In genomic region chr16:44559330-44559695, GRCm38 (mm10) we compare ENCODE assay signal across 10 mouse cellular contexts. TPM values are rescaled to one million over a fixed set of nuclear protein-coding genes. Genes with fewer than 3 reads are reported as not detected.
A peak's percentile ranks its signal among the peaks of the same experiment; 100 is the strongest.
DNase-seq lines count a peak whose midpoint lies in the region; ATAC-seq and TF ChIP-seq lines count a peak whose summit lies in the region.
"Had no signal": no experiment of that assay in that cellular context is flagged by ENCODE, and none has a peak within 500 bp of the region (broad histone marks: within the 10 kb centered on the region; RNA-seq: fewer than 3 reads in every experiment).

No protein-coding gene starts in this region.

- peak overlapping the region; percentile 92; the same call in 1 of the 2 replicates for H3K27ac ChIP-seq in layer of hippocampus, adult 2 months
- peak overlapping the region; percentile 99 for H3K27ac ChIP-seq in forebrain, embryonic 10.5 days
- H3K27ac ChIP-seq in hindbrain, embryonic 15.5 days (replicated peaks), result 0 out of 2 replicates have a peak overlapping the region, but pooled peaks have one; percentile 81

- peaks cover 7% of the 10 kb centered on the region for H3K79me2 ChIP-seq in myocyte (ENCODE audit: control insufficient read depth, insufficient read depth)

- ATAC-seq in hindbrain, embryonic 15.5 days (ENCODE audit: low FRiP score, low read depth), result no peak
- no peak for ATAC-seq in megakaryocyte progenitor cell, adult 5-6 weeks (replicated peaks; ENCODE audit: poor library complexity)

- no peaks in the 10 kb centered on the region for H3K9me3 ChIP-seq in forebrain, embryonic 10.5 days
- no peaks in the 10 kb centered on the region for H3K9me3 ChIP-seq in hindbrain, embryonic 15.5 days

- no peak for TF ChIP-seq CTCF in layer of hippocampus, adult 2 months (conservative IDR thresholded peaks at IDR 0.05)

- 0 out of 2 replicates have a peak overlapping the region, but pooled peaks have one; percentile 64 for H3K9ac ChIP-seq in hindbrain, embryonic 15.5 days

- 0 out of 2 replicates have a peak, but pooled peaks cover 2% of the 10 kb centered on the region for H3K36me3 ChIP-seq in forebrain, embryonic 10.5 days (replicated peaks)
- no peaks in the 10 kb centered on the region for H3K36me3 ChIP-seq in hindbrain, embryonic 15.5 days
- H3K36me3 ChIP-seq in myocyte (ENCODE audit: control insufficient read depth, insufficient read depth), result no peaks in the 10 kb centered on the region

- H3ac ChIP-seq in myocyte (ENCODE audit: control insufficient read depth, insufficient read length), result no peak overlapping the region

- peak overlapping the region; percentile 92 for H3K4me2 ChIP-seq in hindbrain, embryonic 15.5 days
- peak overlapping the region; percentile 79 for H3K4me2 ChIP-seq in myocyte (ENCODE audit: low read depth)

- TF ChIP-seq POLR2A in myocyte (IDR thresholded peaks at IDR 0.05; ENCODE audit: insufficient read length, low read depth), result no peak

- no peak for DNase-seq in layer of hippocampus, adult 2 months (ENCODE audit: low spot score in 2 of 2)
- no peak for DNase-seq in layer of hippocampus, postnatal 25 days (ENCODE audit: extremely low spot score in 1 of 2, low spot score in 1 of 2)
- no peak for DNase-seq in forebrain, embryonic 10.5 days (ENCODE audit: extremely low spot score, low spot score)
- DNase-seq in kidney, postnatal 14 days, result no peak
- no peak for DNase-seq in ovary, postnatal 14 days (ENCODE audit: low spot score)

- peaks cover 9% of the 10 kb centered on the region for H3K27me3 ChIP-seq in forebrain, embryonic 10.5 days (ENCODE audit: poor library complexity, severe bottlenecking)
- H3K27me3 ChIP-seq in hindbrain, embryonic 15.5 days, result no peaks in the 10 kb centered on the region
- H3K27me3 ChIP-seq in myocyte (ENCODE audit: control insufficient read depth, insufficient read depth, insufficient read length), result no peaks in the 10 kb centered on the region
- H3K27me3 ChIP-seq: Patski had no signal

- H3K4me3 ChIP-seq in layer of hippocampus, adult 2 months, result peak overlapping the region; percentile 89
- H3K4me3 ChIP-seq in forebrain, embryonic 10.5 days, result peak overlapping the region; percentile 91
- H3K4me3 ChIP-seq in hindbrain, embryonic 15.5 days, result peak overlapping the region; percentile 68
- H3K4me3 ChIP-seq in myocyte, result peak overlapping the region; percentile 73

- peaks cover 64% of the 10 kb centered on the region for H3K4me1 ChIP-seq in forebrain, embryonic 10.5 days
- peaks cover 29% of the 10 kb centered on the region for H3K4me1 ChIP-seq in hindbrain, embryonic 15.5 days (replicated peaks)

- WGBS in forebrain, embryonic 10.5 days, result 9% methylated on average over 5 of the region's 5 CpGs
- WGBS in hindbrain, embryonic 15.5 days, result 9% methylated on average over 5 of the region's 5 CpGs

TF ChIP-seq in myocyte, 11 proteins besides CTCF, POLR2A, EP300 and RAD21:
- TF ChIP-seq USF1 (IDR thresholded peaks at IDR 0.05; ENCODE audit: low read depth) (no peak), CEBPB (IDR thresholded peaks at IDR 0.05; ENCODE audit: insufficient read depth, poor library complexity, severe bottlenecking) (peak; percentile 48; the same call in 1 of the 2 replicates)

RNA-seq across cellular contexts. Expression of gene Boc, which starts 0.6 kb away (rescaled TPM):
- 10 to 100 TPM in 1 of 2 experiments, 1 to 10 TPM in 1; 9.7 to 12.1 TPM for total RNA-seq in layer of hippocampus, adult 2 months (2021)
- total RNA-seq in layer of hippocampus, postnatal 25 days (2021), result 10 to 100 TPM in 1 of 2 experiments, 1 to 10 TPM in 1; 9.9 to 10.3 TPM
- polyA plus RNA-seq in forebrain, embryonic 10.5 days (2016; fragmentation: Nextera tagmentation; extraction: Ambion mirVana), result 25.9 TPM in 2 replicates
- 15.8 and 19.4 TPM in 2 replicates for polyA plus RNA-seq in hindbrain, embryonic 15.5 days (2015; fragmentation: Nextera tagmentation; extraction: Ambion mirVana)
- polyA plus RNA-seq in myocyte (2012; fragmentation: generic; extraction: Trizol), result 7.5 TPM
- total RNA-seq in megakaryocyte progenitor cell, adult 5-6 weeks (2015), result 0.07 and 0.17 TPM in 2 replicates
- 0.08 and 0.30 TPM in 2 replicates for total RNA-seq in megakaryocyte progenitor cell, adult 5-6 weeks (2017)
- total RNA-seq: neutrophil, adult 5-6 weeks had no signal

Comparison
In these comparisons a context has a peak if more than half of its experiments do, and no peak if none do; other contexts are left out.
1. RNA of gene Boc, which starts 0.6 kb away (total RNA-seq): 9.7 to 12.1 TPM in layer of hippocampus, adult 2 months and 9.9 to 10.3 TPM in layer of hippocampus, postnatal 25 days; 0.07 to 0.30 TPM in megakaryocyte progenitor cell, adult 5-6 weeks; every median in the first group is over 4 times any median in the second.
2. Peak in every context shown above with its lines, with median percentiles within 50 percentile points of each other: H3K27ac ChIP-seq and H3K4me3 ChIP-seq.